Mouse (Mus musculus): ENCODE results near the gene Mucl3.

DNA sequence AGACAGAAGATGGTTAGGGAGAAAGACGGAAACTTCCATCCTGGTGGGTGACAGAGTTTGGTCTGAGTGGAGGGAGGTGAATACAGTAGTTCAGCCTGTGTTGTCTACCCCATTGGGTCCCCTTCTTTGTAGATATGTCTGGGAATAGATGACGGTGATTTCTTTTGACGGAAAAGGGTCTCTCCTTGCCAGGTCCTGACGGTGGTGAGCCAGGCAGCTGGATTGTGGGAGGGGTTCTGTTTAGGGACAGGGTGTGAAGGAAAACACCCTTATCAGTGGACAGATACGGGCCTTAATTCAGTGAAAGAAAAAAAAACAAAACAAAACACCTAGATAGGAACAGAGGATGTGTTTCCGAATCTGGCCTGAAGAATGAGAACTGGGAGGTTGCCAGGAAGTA is 4.1 kb downstream of the Mucl3 start:
- TF ChIP-seq CTCF (IDR thresholded peaks at IDR 0.05) (no peak), POLR2A (IDR thresholded peaks at IDR 0.05; ENCODE audit: insufficient read depth, low read depth, low read length) (no peak)
